Mouse (Mus musculus) stomach, postnatal 0 days (tissue): Measurements from ENCODE around the gene Cbx3.

Source experiments
- CTCF ChIP-seq: IDR thresholded peaks from 2 replicates; pipeline ENCODE4 v1.5.1; 2016; ENCODE audit warnings: antibody characterized with exemption, low read depth, mild to moderate bottlenecking, moderate library complexity
- EP300 ChIP-seq: optimal IDR thresholded peaks from 2 replicates; pipeline ENCODE3; 2016; ENCODE audit warnings: antibody characterized with exemption

GRCm38 (mm10) chr6:51454949-51455348 lies 15.2 kb upstream of the Cbx3 start:
- TF ChIP-seq EP300, result no peak
- no peak for TF ChIP-seq CTCF
